Comparison of ENCODE assay signal across 10 mouse cellular contexts in genomic region chr10:80766161-80766815, GRCm38 (mm10). TPM values are rescaled to one million over a fixed set of nuclear protein-coding genes. Genes with fewer than 3 reads are reported as not detected.
A peak's percentile ranks its signal among the peaks of the same experiment; 100 is the strongest.
DNase-seq lines count a peak whose midpoint lies in the region; ATAC-seq and TF ChIP-seq lines count a peak whose summit lies in the region.
"Had no signal": no experiment of that assay in that cellular context is flagged by ENCODE, and none has a peak within 500 bp of the region (broad histone marks: within the 10 kb centered on the region; RNA-seq: fewer than 3 reads in every experiment).

No protein-coding gene starts in this region.

- no peak for DNase-seq in left cerebral cortex, adult 2 months (ENCODE audit: extremely low spot score in 1 of 2, low spot score in 2 of 2)
- DNase-seq in left cerebral cortex, adult 11 months (ENCODE audit: low spot score), result no peak
- no peak for DNase-seq in limb, embryonic 10.5 days (ENCODE audit: low spot score)
- no peak for DNase-seq in layer of hippocampus, adult 9-10 months (ENCODE audit: low spot score)
- DNase-seq: right cerebral cortex, postnatal 14 days; thymus, adult 2 months had no signal

- no peaks in the 10 kb centered on the region for H3K9me3 ChIP-seq in intestine, embryonic 15.5 days
- H3K9me3 ChIP-seq in limb, embryonic 10.5 days (replicated peaks), result no peaks in the 10 kb centered on the region
- no peaks in the 10 kb centered on the region for H3K9me3 ChIP-seq in stomach, embryonic 16.5 days (replicated peaks; ENCODE audit: control insufficient read depth, low read length)
- no peaks in the 10 kb centered on the region for H3K9me3 ChIP-seq in forebrain, embryonic 15.5 days

- H3K4me1 ChIP-seq in intestine, embryonic 15.5 days (replicated peaks), result peaks cover 10% of the 10 kb centered on the region
- peaks cover under 1% of the 10 kb centered on the region; the same call in 1 of the 2 replicates for H3K4me1 ChIP-seq in limb, embryonic 10.5 days
- peaks cover 9% of the 10 kb centered on the region for H3K4me1 ChIP-seq in stomach, embryonic 16.5 days (ENCODE audit: control insufficient read depth, insufficient read depth, low read length)
- 0 out of 2 replicates have a peak, but pooled peaks cover 2% of the 10 kb centered on the region for H3K4me1 ChIP-seq in forebrain, embryonic 15.5 days

- peak; percentile 34; the same call in 1 of the 2 replicates for ATAC-seq in intestine, embryonic 15.5 days
- peak; percentile 57; the same call in 1 of the 2 replicates for ATAC-seq in stomach, embryonic 16.5 days (ENCODE audit: insufficient read depth, low FRiP score)
- ATAC-seq in forebrain, embryonic 15.5 days (replicated peaks), result no peak

- intact Hi-C loops in left cerebral cortex, adult 2 months (cut with DNase I), result no loop called here

- no peak for TF ChIP-seq CTCF in left cerebral cortex, adult 2 months (IDR thresholded peaks at IDR 0.05)

- no peak overlapping the region for H3K4me2 ChIP-seq in intestine, embryonic 15.5 days (replicated peaks)
- H3K4me2 ChIP-seq in stomach, embryonic 16.5 days (ENCODE audit: low read depth, low read length), result no peak overlapping the region
- no peak overlapping the region for H3K4me2 ChIP-seq in forebrain, embryonic 15.5 days (replicated peaks)

- peak overlapping the region; percentile 65 for H3K27ac ChIP-seq in left cerebral cortex, adult 2 months
- H3K27ac ChIP-seq in intestine, embryonic 15.5 days, result no peak overlapping the region
- no peak overlapping the region for H3K27ac ChIP-seq in limb, embryonic 10.5 days
- peak overlapping the region; percentile 42 for H3K27ac ChIP-seq in stomach, embryonic 16.5 days (ENCODE audit: low read length)
- H3K27ac ChIP-seq in forebrain, embryonic 15.5 days (replicated peaks), result no peak overlapping the region

- H3K27me3 ChIP-seq in intestine, embryonic 15.5 days (replicated peaks), result no peaks in the 10 kb centered on the region
- H3K27me3 ChIP-seq in limb, embryonic 10.5 days (ENCODE audit: low read depth, poor library complexity, severe bottlenecking), result no peaks in the 10 kb centered on the region
- no peaks in the 10 kb centered on the region for H3K27me3 ChIP-seq in stomach, embryonic 16.5 days (ENCODE audit: control insufficient read depth, insufficient read depth, low read length)
- no peaks in the 10 kb centered on the region for H3K27me3 ChIP-seq in forebrain, embryonic 15.5 days

- peaks cover 36% of the 10 kb centered on the region for H3K36me3 ChIP-seq in intestine, embryonic 15.5 days
- peaks cover 83% of the 10 kb centered on the region for H3K36me3 ChIP-seq in limb, embryonic 10.5 days
- 0 out of 2 replicates have a peak, but pooled peaks cover 15% of the 10 kb centered on the region for H3K36me3 ChIP-seq in stomach, embryonic 16.5 days (ENCODE audit: control insufficient read depth, insufficient read depth, low read length)
- peaks cover 52% of the 10 kb centered on the region for H3K36me3 ChIP-seq in forebrain, embryonic 15.5 days

- no peak overlapping the region for H3K4me3 ChIP-seq in left cerebral cortex, adult 2 months
- H3K4me3 ChIP-seq in intestine, embryonic 15.5 days (replicated peaks), result no peak overlapping the region
- H3K4me3 ChIP-seq in limb, embryonic 10.5 days, result 0 out of 2 replicates have a peak overlapping the region, but pooled peaks have one; percentile 14
- H3K4me3 ChIP-seq in stomach, embryonic 16.5 days (replicated peaks; ENCODE audit: low read length), result no peak overlapping the region
- no peak overlapping the region for H3K4me3 ChIP-seq in forebrain, embryonic 15.5 days
- H3K4me3 ChIP-seq: erythroblast, embryonic 14.5 days had no signal

- whole genome bisulfite sequencing in intestine, embryonic 15.5 days, result 63% methylated on average over 10 of the region's 10 CpGs
- 84% methylated on average over 10 of the region's 10 CpGs for WGBS in limb, embryonic 10.5 days
- 57% methylated on average over 10 of the region's 10 CpGs for WGBS in stomach, embryonic 16.5 days
- WGBS in forebrain, embryonic 15.5 days, result 89% methylated on average over 10 of the region's 10 CpGs

- no peak overlapping the region for H3K9ac ChIP-seq in intestine, embryonic 15.5 days
- H3K9ac ChIP-seq in stomach, embryonic 16.5 days (ENCODE audit: low read length), result no peak overlapping the region
- H3K9ac ChIP-seq in forebrain, embryonic 15.5 days (replicated peaks), result no peak overlapping the region

RNA-seq across cellular contexts. Expression of gene Dot1l, which starts 11.3 kb away (rescaled TPM):
- total RNA-seq in left cerebral cortex, adult 2 months (2021), result 10 to 100 TPM; 64.6 to 75.3 TPM
- polyA plus RNA-seq in intestine, embryonic 15.5 days (2015; fragmentation: Nextera tagmentation; extraction: Ambion mirVana), result 12.0 and 14.2 TPM in 2 replicates
- 26.4 and 28.3 TPM in 2 replicates for polyA plus RNA-seq in limb, embryonic 10.5 days (2016; fragmentation: Nextera tagmentation; extraction: Ambion mirVana)
- polyA plus RNA-seq in stomach, embryonic 16.5 days (2015; fragmentation: Nextera tagmentation; extraction: Ambion mirVana), result 11.8 and 13.9 TPM in 2 replicates
- polyA plus RNA-seq in forebrain, embryonic 15.5 days (2015; fragmentation: Nextera tagmentation; extraction: Ambion mirVana), result 22.0 and 23.1 TPM in 2 replicates

RNA-seq across cellular contexts. Expression of gene Ap3d1, which starts 24.2 kb away (rescaled TPM):
- total RNA-seq in left cerebral cortex, adult 2 months (2021), result 100 to 1,000 TPM; 150 to 151 TPM
- 70.5 and 71.4 TPM in 2 replicates for polyA plus RNA-seq in intestine, embryonic 15.5 days (2015; fragmentation: Nextera tagmentation; extraction: Ambion mirVana)
- 54.6 and 60.6 TPM in 2 replicates for polyA plus RNA-seq in limb, embryonic 10.5 days (2016; fragmentation: Nextera tagmentation; extraction: Ambion mirVana)
- polyA plus RNA-seq in stomach, embryonic 16.5 days (2015; fragmentation: Nextera tagmentation; extraction: Ambion mirVana), result 62.5 and 66.3 TPM in 2 replicates
- 98.9 and 103 TPM in 2 replicates for polyA plus RNA-seq in forebrain, embryonic 15.5 days (2015; fragmentation: Nextera tagmentation; extraction: Ambion mirVana)

RNA-seq across cellular contexts. Expression of gene Sf3a2, which starts 31.7 kb away (rescaled TPM):
- 10 to 100 TPM; 42.0 to 48.7 TPM for total RNA-seq in left cerebral cortex, adult 2 months (2021)
- polyA plus RNA-seq in intestine, embryonic 15.5 days (2015; fragmentation: Nextera tagmentation; extraction: Ambion mirVana), result 63.7 and 69.7 TPM in 2 replicates
- 113 and 121 TPM in 2 replicates for polyA plus RNA-seq in limb, embryonic 10.5 days (2016; fragmentation: Nextera tagmentation; extraction: Ambion mirVana)
- 51.3 and 53.7 TPM in 2 replicates for polyA plus RNA-seq in stomach, embryonic 16.5 days (2015; fragmentation: Nextera tagmentation; extraction: Ambion mirVana)
- 60.2 and 62.6 TPM in 2 replicates for polyA plus RNA-seq in forebrain, embryonic 15.5 days (2015; fragmentation: Nextera tagmentation; extraction: Ambion mirVana)

RNA-seq across cellular contexts. Expression of gene Plekhj1, which starts 32.1 kb away (rescaled TPM):
- 10 to 100 TPM; 68.2 to 71.0 TPM for total RNA-seq in left cerebral cortex, adult 2 months (2021)
- 132 and 133 TPM in 2 replicates for polyA plus RNA-seq in intestine, embryonic 15.5 days (2015; fragmentation: Nextera tagmentation; extraction: Ambion mirVana)
- 168 and 204 TPM in 2 replicates for polyA plus RNA-seq in limb, embryonic 10.5 days (2016; fragmentation: Nextera tagmentation; extraction: Ambion mirVana)
- 102 and 114 TPM in 2 replicates for polyA plus RNA-seq in stomach, embryonic 16.5 days (2015; fragmentation: Nextera tagmentation; extraction: Ambion mirVana)
- polyA plus RNA-seq in forebrain, embryonic 15.5 days (2015; fragmentation: Nextera tagmentation; extraction: Ambion mirVana), result 140 and 154 TPM in 2 replicates

RNA-seq across cellular contexts. Expression of gene Amh, which starts 38.8 kb away (rescaled TPM):
- total RNA-seq in left cerebral cortex, adult 2 months (2021), result 1 to 10 TPM; 1.9 to 3.8 TPM
- not detected in 2 replicates for polyA plus RNA-seq in intestine, embryonic 15.5 days (2015; fragmentation: Nextera tagmentation; extraction: Ambion mirVana)
- 0.09 TPM in 1 of 2 replicates, not detected in the other for polyA plus RNA-seq in limb, embryonic 10.5 days (2016; fragmentation: Nextera tagmentation; extraction: Ambion mirVana)
- polyA plus RNA-seq in stomach, embryonic 16.5 days (2015; fragmentation: Nextera tagmentation; extraction: Ambion mirVana), result not detected in 2 replicates
- 0.10 TPM in 2 replicates for polyA plus RNA-seq in forebrain, embryonic 15.5 days (2015; fragmentation: Nextera tagmentation; extraction: Ambion mirVana)

Comparison
In these comparisons a context has a peak if more than half of its experiments do, and no peak if none do; other contexts are left out.
1. H3K27ac ChIP-seq: peak in left cerebral cortex, adult 2 months (single experiment) and stomach, embryonic 16.5 days (single experiment); none in intestine, embryonic 15.5 days (single experiment), limb, embryonic 10.5 days (single experiment) and forebrain, embryonic 15.5 days (single experiment).